Mouse (Mus musculus): ENCODE measurements around the gene Nrtn. TPM values are rescaled to one million over a fixed set of nuclear protein-coding genes. Genes with fewer than 3 reads are reported as not detected.
A peak's percentile ranks its signal among the peaks of the same experiment; 100 is the strongest.

The Nrtn gene
- polyA plus RNA-seq, 1 experiment from 2014 or later: 1.0 TPM

- WGBS (ENCODE audit: insufficient replicate concordance): under 1% methylated on average over 54 of the region's 55 CpGs
- no peaks in the 10 kb centered on the region for H3K9me3 ChIP-seq (replicated peaks; ENCODE audit: control insufficient read depth, low read length)
- H3K4me1 ChIP-seq (ENCODE audit: control insufficient read depth, low read depth, low read length): peaks cover 23% of the 10 kb centered on the region
- H3K36me3 ChIP-seq (ENCODE audit: control insufficient read depth, insufficient read depth): peaks cover 8% of the 10 kb centered on the region
- peak; percentile 83 for ATAC-seq (ENCODE audit: low read depth)
- no peaks in the 10 kb centered on the region for H3K27me3 ChIP-seq (ENCODE audit: control insufficient read depth, insufficient read depth, low read depth, low read length)
- H3K27ac ChIP-seq (ENCODE audit: low read length): peak overlapping the region; percentile 84
- H3K9ac ChIP-seq (ENCODE audit: low read depth, low read length): peak overlapping the region; percentile 85
- peak overlapping the region; percentile 98 for H3K4me2 ChIP-seq (ENCODE audit: low read depth, low read length)
- H3K4me3 ChIP-seq (ENCODE audit: low read depth, low read length): peak overlapping the region; percentile 81
Measured at GRCm38 (mm10) chr17:56716655-56717362, 40.5 kb downstream of the Nrtn start.

DNA sequence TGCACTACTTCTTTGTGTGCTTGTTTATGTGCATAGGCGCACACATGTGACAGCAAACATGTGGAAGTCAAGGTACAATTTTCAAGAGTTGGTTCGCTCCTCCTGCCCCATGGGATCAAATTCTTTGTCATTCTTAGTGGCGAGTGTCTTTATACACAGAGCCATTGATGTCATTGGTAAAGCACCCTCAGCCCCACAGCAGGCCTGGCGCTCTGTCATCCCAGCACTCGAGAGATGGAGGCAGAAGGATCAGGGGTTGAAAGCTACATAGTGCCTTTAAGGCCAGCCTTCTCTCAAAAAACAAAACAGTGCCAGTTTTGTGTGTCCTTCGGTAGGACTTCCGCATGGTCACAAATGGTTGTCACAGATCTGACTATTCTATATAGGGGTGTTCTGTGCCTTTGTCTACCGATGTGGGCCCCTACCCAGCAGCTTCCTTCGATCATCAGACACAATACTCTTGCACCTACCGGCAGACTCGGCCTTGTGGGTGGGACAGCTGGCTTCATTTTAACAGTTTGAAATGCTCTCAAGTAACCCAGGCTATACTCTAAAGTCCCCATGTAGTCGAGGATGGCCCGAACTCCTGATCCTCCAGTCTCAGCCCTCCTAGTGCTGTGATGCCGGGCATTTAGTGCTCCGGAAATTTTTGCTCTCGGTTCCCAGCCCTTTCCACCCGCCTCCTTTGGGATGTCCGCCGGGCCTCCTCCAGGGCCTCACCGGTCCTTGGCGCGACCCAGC lies 41.2 kb downstream of the Nrtn start:
- peak overlapping the region; percentile 81 for H3K4me3 ChIP-seq (ENCODE audit: low read depth, low read length)
- 28% methylated on average over 22 of the region's 22 CpGs for WGBS (ENCODE audit: insufficient replicate concordance)
- peaks cover 23% of the 10 kb centered on the region for H3K4me1 ChIP-seq (ENCODE audit: control insufficient read depth, low read depth, low read length)
- H3K36me3 ChIP-seq (ENCODE audit: control insufficient read depth, insufficient read depth): peaks cover 10% of the 10 kb centered on the region
- H3K27me3 ChIP-seq (ENCODE audit: control insufficient read depth, insufficient read depth, low read depth, low read length): no peaks in the 10 kb centered on the region
- H3K4me2 ChIP-seq (ENCODE audit: low read depth, low read length): peak overlapping the region; percentile 98
- no peak for ATAC-seq (ENCODE audit: low read depth)
- no peaks in the 10 kb centered on the region for H3K9me3 ChIP-seq (replicated peaks; ENCODE audit: control insufficient read depth, low read length)
- peak overlapping the region; percentile 73 for H3K9ac ChIP-seq (ENCODE audit: low read depth, low read length)
- H3K27ac ChIP-seq (ENCODE audit: low read length): peak overlapping the region; percentile 33

DNA sequence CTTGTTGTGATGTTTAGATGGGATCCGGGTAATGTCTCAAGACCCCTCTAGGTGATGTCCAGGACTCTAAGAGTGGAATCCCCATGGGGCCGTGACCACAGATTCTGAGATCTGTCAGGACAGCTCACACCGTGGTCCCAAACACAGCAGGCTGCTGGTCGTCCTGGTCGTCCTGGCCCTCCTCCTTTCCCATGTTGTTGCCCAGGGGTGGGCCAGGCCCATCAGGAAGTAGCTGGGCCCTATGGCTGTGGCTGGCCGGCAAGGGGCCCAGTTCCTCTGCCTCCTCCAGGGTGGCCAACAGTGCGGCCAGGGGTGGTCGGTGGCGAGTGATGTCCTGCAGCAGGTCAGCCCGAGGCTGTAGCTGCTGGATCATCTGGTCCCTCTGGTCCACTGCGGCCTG lies 42.0 kb downstream of the Nrtn start:
- H3K4me3 ChIP-seq (ENCODE audit: low read depth, low read length): no peak overlapping the region
- no peaks in the 10 kb centered on the region for H3K27me3 ChIP-seq (ENCODE audit: control insufficient read depth, insufficient read depth, low read depth, low read length)
- ATAC-seq (ENCODE audit: low read depth): no peak
- no peaks in the 10 kb centered on the region for H3K9me3 ChIP-seq (replicated peaks; ENCODE audit: control insufficient read depth, low read length)
- no peak overlapping the region for H3K27ac ChIP-seq (ENCODE audit: low read length)
- H3K36me3 ChIP-seq (ENCODE audit: control insufficient read depth, insufficient read depth): peaks cover 17% of the 10 kb centered on the region
- peaks cover 23% of the 10 kb centered on the region for H3K4me1 ChIP-seq (ENCODE audit: control insufficient read depth, low read depth, low read length)
- WGBS (ENCODE audit: insufficient replicate concordance): 59% methylated on average over 11 of the region's 11 CpGs
- H3K9ac ChIP-seq (ENCODE audit: low read depth, low read length): no peak overlapping the region
- no peak overlapping the region for H3K4me2 ChIP-seq (ENCODE audit: low read depth, low read length)

DNA sequence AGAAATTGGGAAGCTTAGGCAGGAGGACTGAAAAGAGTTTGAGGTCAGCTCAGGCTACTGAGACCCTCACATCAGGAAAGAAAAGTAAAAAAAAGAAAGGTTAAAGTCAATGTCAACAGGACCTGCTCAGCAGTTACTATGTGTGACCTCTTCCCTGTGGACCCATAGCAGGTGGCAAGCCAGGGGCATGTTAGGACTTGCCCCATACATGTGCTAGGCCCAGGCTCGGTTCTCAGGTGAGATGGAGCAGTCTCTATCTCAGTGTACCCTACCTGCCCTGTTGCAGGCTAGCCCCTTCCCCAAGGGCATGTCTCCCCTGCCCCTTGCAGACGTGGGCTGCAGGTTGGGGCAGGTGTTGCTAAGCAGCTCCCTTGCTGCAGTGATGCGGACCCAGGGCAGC lies 47.6 kb downstream of the Nrtn start:
- Histone ChIP-seq H3K27ac (ENCODE audit: low read length) (no peak overlapping the region), H3K4me3 (ENCODE audit: low read depth, low read length) (no peak overlapping the region), H3K9ac (ENCODE audit: low read depth, low read length) (no peak overlapping the region), H3K4me1 (ENCODE audit: control insufficient read depth, low read depth, low read length) (no peaks in the 10 kb centered on the region), H3K27me3 (ENCODE audit: control insufficient read depth, insufficient read depth, low read depth, low read length) (no peaks in the 10 kb centered on the region), H3K36me3 (ENCODE audit: control insufficient read depth, insufficient read depth) (peaks cover 73% of the 10 kb centered on the region), H3K4me2 (ENCODE audit: low read depth, low read length) (no peak overlapping the region), H3K9me3 (replicated peaks; ENCODE audit: control insufficient read depth, low read length) (no peaks in the 10 kb centered on the region)
- no peak for ATAC-seq (ENCODE audit: low read depth)
- 78% methylated on average over 3 of the region's 3 CpGs for WGBS (ENCODE audit: insufficient replicate concordance)

- Histone ChIP-seq H3K4me2 (ENCODE audit: low read depth, low read length) (no peak overlapping the region), H3K4me1 (ENCODE audit: control insufficient read depth, low read depth, low read length) (no peaks in the 10 kb centered on the region), H3K27me3 (ENCODE audit: control insufficient read depth, insufficient read depth, low read depth, low read length) (no peaks in the 10 kb centered on the region), H3K4me3 (ENCODE audit: low read depth, low read length) (no peak overlapping the region), H3K27ac (ENCODE audit: low read length) (no peak overlapping the region), H3K9ac (ENCODE audit: low read depth, low read length) (no peak overlapping the region), H3K36me3 (ENCODE audit: control insufficient read depth, insufficient read depth) (peaks cover 83% of the 10 kb centered on the region), H3K9me3 (replicated peaks; ENCODE audit: control insufficient read depth, low read length) (no peaks in the 10 kb centered on the region)
- ATAC-seq (ENCODE audit: low read depth): no peak
- WGBS (ENCODE audit: insufficient replicate concordance): 83% methylated on average over 4 of the region's 4 CpGs
Measured at GRCm38 (mm10) chr17:56708692-56709091, 48.6 kb downstream of the Nrtn start.

GRCm38 (mm10) chr17:56706515-56706914 lies 50.8 kb downstream of the Nrtn start:
- no peaks in the 10 kb centered on the region for H3K27me3 ChIP-seq (ENCODE audit: control insufficient read depth, insufficient read depth, low read depth, low read length)
- 58% methylated on average over 1 of the region's 1 CpGs for WGBS (ENCODE audit: insufficient replicate concordance)
- peak; percentile 63 for ATAC-seq (ENCODE audit: low read depth)
- H3K4me2 ChIP-seq (ENCODE audit: low read depth, low read length): no peak overlapping the region
- peaks cover 95% of the 10 kb centered on the region for H3K36me3 ChIP-seq (ENCODE audit: control insufficient read depth, insufficient read depth)
- H3K4me1 ChIP-seq (ENCODE audit: control insufficient read depth, low read depth, low read length): no peaks in the 10 kb centered on the region
- H3K4me3 ChIP-seq (ENCODE audit: low read depth, low read length): no peak overlapping the region
- H3K9ac ChIP-seq (ENCODE audit: low read depth, low read length): no peak overlapping the region
- no peaks in the 10 kb centered on the region for H3K9me3 ChIP-seq (replicated peaks; ENCODE audit: control insufficient read depth, low read length)
- H3K27ac ChIP-seq (ENCODE audit: low read length): no peak overlapping the region

GRCm38 (mm10) chr17:56703038-56703437 lies 54.3 kb downstream of the Nrtn start:
- H3K4me3 ChIP-seq (ENCODE audit: low read depth, low read length): no peak overlapping the region
- no peak for ATAC-seq (ENCODE audit: low read depth)

More at GRCm38 (mm10) chr17:56703038-56703437, 54.3 kb downstream of the Nrtn start:
- Histone ChIP-seq H3K36me3 (ENCODE audit: control insufficient read depth, insufficient read depth) (peaks cover 90% of the 10 kb centered on the region), H3K9me3 (replicated peaks; ENCODE audit: control insufficient read depth, low read length) (no peaks in the 10 kb centered on the region), H3K27ac (ENCODE audit: low read length) (no peak overlapping the region), H3K27me3 (ENCODE audit: control insufficient read depth, insufficient read depth, low read depth, low read length) (no peaks in the 10 kb centered on the region), H3K4me2 (ENCODE audit: low read depth, low read length) (no peak overlapping the region), H3K4me1 (ENCODE audit: control insufficient read depth, low read depth, low read length) (no peaks in the 10 kb centered on the region), H3K9ac (ENCODE audit: low read depth, low read length) (no peak overlapping the region)
- WGBS (ENCODE audit: insufficient replicate concordance): 74% methylated on average over 4 of the region's 4 CpGs
